Mouse (Mus musculus) midbrain, embryonic 12.5 days (tissue): ENCODE measurements around the gene Trp53bp2. TPM values are rescaled to one million over a fixed set of nuclear protein-coding genes. Genes with fewer than 3 reads are reported as not detected.

ENCODE experiments used
- ATAC-seq: fragments of 200-750 bp; cut with Nextera tagmentation; 2 replicates; pipeline ENCODE4 v1.8.0; 2017; ENCODE audit warnings: low read depth, moderate TSS enrichment, moderate library complexity; ENCODE audit not compliant: low FRiP score
- H3K27ac ChIP-seq: fragments of 300-500 bp; sonication (generic); replicated peaks from 2 replicates; pipeline ENCODE4 v1.5.1; 2016; ENCODE audit warnings: mild to moderate bottlenecking
- H3K27me3 ChIP-seq: fragments of 300-500 bp; sonication (generic); 2 replicates; pipeline ENCODE4 v1.6.1; 2016; ENCODE audit warnings: mild to moderate bottlenecking
- H3K36me3 ChIP-seq: fragments of 300-500 bp; sonication (generic); 2 replicates; pipeline ENCODE4 v1.6.1; 2016
- H3K4me1 ChIP-seq: fragments of 300-500 bp; sonication (generic); 2 replicates; pipeline ENCODE4 v1.6.1; 2016
- H3K4me2 ChIP-seq: fragments of 300-500 bp; sonication (generic); replicated peaks from 2 replicates; pipeline ENCODE4 v1.6.1; 2016; ENCODE audit warnings: mild to moderate bottlenecking, moderate library complexity
- H3K4me3 ChIP-seq: fragments of 300-500 bp; sonication (generic); 2 replicates; pipeline ENCODE4 v1.5.1; 2016; ENCODE audit warnings: mild to moderate bottlenecking
- H3K9ac ChIP-seq: fragments of 300-500 bp; sonication (generic); replicated peaks from 2 replicates; pipeline ENCODE4 v1.6.1; 2016; ENCODE audit warnings: mild to moderate bottlenecking, moderate library complexity
- H3K9me3 ChIP-seq: fragments of 300-500 bp; sonication (generic); 2 replicates; pipeline ENCODE4 v1.6.1; 2016; ENCODE audit warnings: mild to moderate bottlenecking
- WGBS: fragments of 180-500 bp; shearing (Covaris S2); methylation state at CpG from one replicate; pipeline ENCODE4 v1.1.7; 2016; 5-methylcytosine and 5-hydroxymethylcytosine counted together
- polyA plus RNA-seq: library from polyadenylated mRNA; unstranded; fragments of >200 nt; fragmentation: Nextera tagmentation; extraction: Ambion mirVana; gene quantifications from 2 replicates; pipeline ENCODE4 v1.2.1, GENCODE M21; 2016

The Trp53bp2 gene
- polyA plus RNA-seq, 1 experiment from 2014 or later: 29.6 TPM

GRCm38 (mm10) chr1:182441791-182442473, 33.0 kb downstream of the Trp53bp2 start:
- Histone ChIP-seq H3K9ac (no peak overlapping the region), H3K4me3 (no peak overlapping the region), H3K27ac (no peak overlapping the region), H3K27me3 (no peaks in the 10 kb centered on the region), H3K36me3 (peaks cover 82% of the 10 kb centered on the region), H3K4me1 (no peaks in the 10 kb centered on the region), H3K4me2 (no peak overlapping the region), H3K9me3 (no peaks in the 10 kb centered on the region)
- ATAC-seq: no peak
- 88% methylated on average over 18 of the region's 18 CpGs for WGBS

- Histone ChIP-seq H3K27ac (no peak overlapping the region), H3K9ac (no peak overlapping the region), H3K27me3 (no peaks in the 10 kb centered on the region), H3K4me2 (no peak overlapping the region), H3K4me1 (no peaks in the 10 kb centered on the region), H3K36me3 (peaks cover 82% of the 10 kb centered on the region), H3K9me3 (no peaks in the 10 kb centered on the region), H3K4me3 (no peak overlapping the region)
- ATAC-seq: no peak
- WGBS: 92% methylated on average over 2 of the region's 2 CpGs
Measured at GRCm38 (mm10) chr1:182444116-182444515, 35.1 kb downstream of the Trp53bp2 start.

GRCm38 (mm10) chr1:182448276-182449035, 39.5 kb downstream of the Trp53bp2 start:
- no peaks in the 10 kb centered on the region for H3K9me3 ChIP-seq
- H3K27me3 ChIP-seq: no peaks in the 10 kb centered on the region
- WGBS: 97% methylated on average over 14 of the region's 14 CpGs
- no peak overlapping the region for H3K27ac ChIP-seq
- H3K4me2 ChIP-seq: no peak overlapping the region
- H3K4me1 ChIP-seq: no peaks in the 10 kb centered on the region
- ATAC-seq: no peak
- peaks cover 63% of the 10 kb centered on the region for H3K36me3 ChIP-seq
- H3K4me3 ChIP-seq: no peak overlapping the region
- no peak overlapping the region for H3K9ac ChIP-seq

- no peak overlapping the region for H3K9ac ChIP-seq
- 88% methylated on average over 4 of the region's 4 CpGs for WGBS
- no peaks in the 10 kb centered on the region for H3K4me1 ChIP-seq
- ATAC-seq: no peak
- H3K4me3 ChIP-seq: no peak overlapping the region
- peaks cover 61% of the 10 kb centered on the region for H3K36me3 ChIP-seq
- H3K9me3 ChIP-seq: no peaks in the 10 kb centered on the region
- no peaks in the 10 kb centered on the region for H3K27me3 ChIP-seq
- H3K27ac ChIP-seq: no peak overlapping the region
- H3K4me2 ChIP-seq: no peak overlapping the region
Measured at GRCm38 (mm10) chr1:182452473-182452872, 43.5 kb downstream of the Trp53bp2 start.

- no peaks in the 10 kb centered on the region for H3K9me3 ChIP-seq
- H3K4me1 ChIP-seq: no peaks in the 10 kb centered on the region
- H3K27ac ChIP-seq: no peak overlapping the region
- no peaks in the 10 kb centered on the region for H3K27me3 ChIP-seq
- no peak for ATAC-seq
- H3K4me2 ChIP-seq: no peak overlapping the region
- H3K9ac ChIP-seq: no peak overlapping the region
- no peak overlapping the region for H3K4me3 ChIP-seq
- WGBS: 92% methylated on average over 2 of the region's 2 CpGs
- H3K36me3 ChIP-seq: peaks cover 56% of the 10 kb centered on the region
Measured at GRCm38 (mm10) chr1:182455080-182455479, 46.1 kb downstream of the Trp53bp2 start.

- no peaks in the 10 kb centered on the region for H3K27me3 ChIP-seq
Measured at GRCm38 (mm10) chr1:182458556-182458955, 49.6 kb downstream of the Trp53bp2 start.

GRCm38 (mm10) chr1:182459436-182459835, 50.5 kb downstream of the Trp53bp2 start:
- 87% methylated on average over 8 of the region's 8 CpGs for WGBS
- Histone ChIP-seq H3K27me3 (no peaks in the 10 kb centered on the region), H3K36me3 (peaks cover 52% of the 10 kb centered on the region), H3K4me1 (no peaks in the 10 kb centered on the region), H3K4me3 (no peak overlapping the region), H3K9me3 (no peaks in the 10 kb centered on the region), H3K27ac (no peak overlapping the region), H3K4me2 (no peak overlapping the region), H3K9ac (no peak overlapping the region)
- ATAC-seq: no peak

More at GRCm38 (mm10) chr1:182458556-182458955, 49.6 kb downstream of the Trp53bp2 start:
- ATAC-seq: no peak
- 84% methylated on average over 19 of the region's 19 CpGs for WGBS
- H3K4me2 ChIP-seq: no peak overlapping the region
- H3K4me3 ChIP-seq: no peak overlapping the region
- H3K36me3 ChIP-seq: peaks cover 59% of the 10 kb centered on the region
- H3K4me1 ChIP-seq: no peaks in the 10 kb centered on the region
- no peak overlapping the region for H3K9ac ChIP-seq
- H3K9me3 ChIP-seq: no peaks in the 10 kb centered on the region
- H3K27ac ChIP-seq: 0 out of 2 replicates have a peak overlapping the region, but pooled peaks have one; percentile 35

- Histone ChIP-seq H3K27ac (peak overlapping the region; percentile 43; the same call in 1 of the 2 replicates), H3K27me3 (no peaks in the 10 kb centered on the region)
- ATAC-seq: no peak
Measured at GRCm38 (mm10) chr1:182460291-182461244, 51.6 kb downstream of the Trp53bp2 start.

GRCm38 (mm10) chr1:182461261-182461660, 52.3 kb downstream of the Trp53bp2 start:
- Histone ChIP-seq H3K4me3 (no peak overlapping the region), H3K9ac (no peak overlapping the region), H3K27ac (0 out of 2 replicates have a peak overlapping the region, but pooled peaks have one; percentile 43), H3K9me3 (no peaks in the 10 kb centered on the region), H3K4me1 (no peaks in the 10 kb centered on the region), H3K27me3 (no peaks in the 10 kb centered on the region), H3K36me3 (peaks cover 34% of the 10 kb centered on the region), H3K4me2 (no peak overlapping the region)
- WGBS: 73% methylated on average over 7 of the region's 7 CpGs
- ATAC-seq: no peak

More at GRCm38 (mm10) chr1:182460291-182461244, 51.6 kb downstream of the Trp53bp2 start:
- Histone ChIP-seq H3K9me3 (no peaks in the 10 kb centered on the region), H3K36me3 (peaks cover 41% of the 10 kb centered on the region), H3K4me3 (no peak overlapping the region), H3K4me1 (no peaks in the 10 kb centered on the region), H3K9ac (no peak overlapping the region), H3K4me2 (no peak overlapping the region)
- WGBS: 75% methylated on average over 13 of the region's 13 CpGs

- H3K9me3 ChIP-seq: no peaks in the 10 kb centered on the region
- 87% methylated on average over 10 of the region's 10 CpGs for WGBS
- ATAC-seq: no peak
- H3K4me3 ChIP-seq: no peak overlapping the region
- no peak overlapping the region for H3K4me2 ChIP-seq
- H3K27ac ChIP-seq: no peak overlapping the region; the same call in 1 of the 2 replicates
- H3K9ac ChIP-seq: no peak overlapping the region
- H3K4me1 ChIP-seq: no peaks in the 10 kb centered on the region
- peaks cover 34% of the 10 kb centered on the region for H3K36me3 ChIP-seq
- H3K27me3 ChIP-seq: no peaks in the 10 kb centered on the region
Measured at GRCm38 (mm10) chr1:182461813-182462212, 52.8 kb downstream of the Trp53bp2 start.

- peaks cover 49% of the 10 kb centered on the region for H3K36me3 ChIP-seq
- no peaks in the 10 kb centered on the region for H3K9me3 ChIP-seq
- no peaks in the 10 kb centered on the region for H3K27me3 ChIP-seq
- no peak overlapping the region for H3K4me2 ChIP-seq
- no peak overlapping the region for H3K9ac ChIP-seq
- no peak for ATAC-seq
- H3K4me1 ChIP-seq: no peaks in the 10 kb centered on the region
- 92% methylated on average over 4 of the region's 4 CpGs for WGBS
- no peak overlapping the region for H3K27ac ChIP-seq
- H3K4me3 ChIP-seq: no peak overlapping the region
Measured at GRCm38 (mm10) chr1:182465309-182465708, 56.3 kb downstream of the Trp53bp2 start.
